Mouse (Mus musculus) G1E (cell line): ENCODE results near the gene Cdc37. TPM values are rescaled to one million over a fixed set of nuclear protein-coding genes. Genes with fewer than 3 reads are reported as not detected.
"Not testable (repeated sequence)": the region's sequence is repeated elsewhere in the genome, so short reads cannot be mapped to it uniquely, and the experiment has no call there.

Source experiments
- ATAC-seq: 2 replicates; pipeline ENCODE4 v1.8.0; 2016; ENCODE audit warnings: mild to moderate bottlenecking; ENCODE audit not compliant: insufficient number of reproducible peaks, poor library complexity, low FRiP score, severe bottlenecking; ENCODE audit errors: extremely low read depth
- DNase-seq: peaks from one replicate; pipeline ENCODE4 v3.0.0; 2012; ENCODE audit warnings: low spot score
- H3K27me3 ChIP-seq: 2 replicates; pipeline ENCODE4 v1.6.1; 2012; ENCODE audit warnings: mild to moderate bottlenecking, low read length, inconsistent platforms; ENCODE audit not compliant: insufficient read depth
- H3K36me3 ChIP-seq: replicated peaks from 2 replicates; pipeline ENCODE3; 2012; ENCODE audit warnings: mild to moderate bottlenecking, inconsistent platforms
- H3K4me1 ChIP-seq: 2 replicates; pipeline ENCODE4 v1.6.1; 2012; ENCODE audit warnings: low read depth, low read length, inconsistent platforms, mixed read lengths; ENCODE audit not compliant: insufficient read depth
- H3K4me3 ChIP-seq: 2 replicates; pipeline ENCODE4 v1.5.1; 2012; ENCODE audit warnings: low read depth, mild to moderate bottlenecking, inconsistent platforms, low read length, moderate library complexity, mixed read lengths
- H3K9me3 ChIP-seq: replicated peaks from 2 replicates; pipeline ENCODE4 v1.6.1; 2012; ENCODE audit warnings: inconsistent platforms
- CTCF ChIP-seq: IDR thresholded peaks from 2 replicates; pipeline ENCODE4 v1.5.1; 2012; ENCODE audit warnings: low read depth, low read length, inconsistent platforms, mixed read lengths
- GATA1 ChIP-seq: IDR thresholded peaks from 2 replicates; pipeline ENCODE4 v1.6.1; 2012; ENCODE audit warnings: borderline replicate concordance, low read length, inconsistent platforms, mixed read lengths
- GATA2 ChIP-seq: IDR thresholded peaks from 2 replicates; pipeline ENCODE4 v1.6.1; 2012; ENCODE audit warnings: low read depth, low read length, inconsistent platforms, borderline replicate concordance
- POLR2AphosphoS5 ChIP-seq: IDR thresholded peaks from 2 replicates; pipeline ENCODE4 v1.6.1; 2012; ENCODE audit warnings: low read depth, low read length, inconsistent platforms; ENCODE audit not compliant: insufficient replicate concordance
- TAL1 ChIP-seq: conservative IDR thresholded peaks from 2 replicates; pipeline ENCODE4 v1.6.1; 2012; ENCODE audit warnings: low read depth, low read length, inconsistent platforms, mixed read lengths
- polyA plus RNA-seq: library from polyadenylated mRNA; stranded (reverse); fragments of >175 nt; gene quantifications from 2 replicates; pipeline ENCODE4 v1.2.3, GENCODE M21; 2012
- total RNA-seq, 2 experiments: library from RNA; stranded (forward) in 1 of 2; stranded (reverse) in 1 of 2; fragments of 200-1000 nt in 1 of 2; fragments of >200 nt in 1 of 2; fragmentation: Nextera tagmentation in 1 of 2; gene quantifications; 2 replicates each; pipeline ENCODE4 v1.2.3; 2014 to 2017

The Cdc37 gene
- 80.4 and 86.7 TPM in 2 replicates for total RNA-seq (2014; fragmentation: Nextera tagmentation)
- 124 and 193 TPM in 2 replicates for total RNA-seq (2017)
- 213 and 280 TPM in 2 replicates for polyA plus RNA-seq

- ATAC-seq (peak; percentile 80), DNase-seq (peak; percentile 94)
- no peaks in the 10 kb centered on the region for H3K9me3 ChIP-seq
- peaks cover 40% of the 10 kb centered on the region for H3K36me3 ChIP-seq
- peaks cover 8% of the 10 kb centered on the region for H3K27me3 ChIP-seq
- peak within 1 kb of the TSS; percentile 87 for H3K4me3 ChIP-seq
- TF ChIP-seq TAL1 (no peak), GATA1 (no peak), POLR2AphosphoS5 (no peak), CTCF (no peak), GATA2 (no peak)
- peaks cover 65% of the 10 kb centered on the region for H3K4me1 ChIP-seq
These were observed at the start of gene Cdc37 for GRCm38 (mm10) chr9:21149654-21150419. TSS of gene Cdc37 (minus strand) at chr9:21149982.

- ATAC-seq, result no peak
- Histone ChIP-seq H3K4me1 (peaks cover 17% of the 10 kb centered on the region), H3K4me3 (no peak overlapping the region), H3K27me3 (peaks cover 21% of the 10 kb centered on the region), H3K36me3 (no peaks in the 10 kb centered on the region), H3K9me3 (no peaks in the 10 kb centered on the region)
- TF ChIP-seq CTCF (no peak), TAL1 (no peak), GATA2 (no peak), POLR2AphosphoS5 (no peak)
- DNase-seq, result no peak
These were observed 49.2 kb upstream of the Cdc37 start for GRCm38 (mm10) chr9:21198960-21199359.

- peaks cover 16% of the 10 kb centered on the region for H3K27me3 ChIP-seq
- no peak overlapping the region for H3K4me3 ChIP-seq
- H3K4me1 ChIP-seq, result peaks cover 17% of the 10 kb centered on the region
- no peak for DNase-seq
- H3K9me3 ChIP-seq, result no peaks in the 10 kb centered on the region
- no peak for TF ChIP-seq POLR2AphosphoS5
- no peak for TF ChIP-seq TAL1
- TF ChIP-seq GATA1, result no peak
- no peak for TF ChIP-seq GATA2
- TF ChIP-seq CTCF, result no peak
- ATAC-seq, result no peak
- no peaks in the 10 kb centered on the region for H3K36me3 ChIP-seq
These were observed 48.2 kb upstream of the Cdc37 start for GRCm38 (mm10) chr9:21197981-21198380.

- no peak for DNase-seq
- Histone ChIP-seq H3K27me3 (peaks cover 19% of the 10 kb centered on the region), H3K9me3 (no peaks in the 10 kb centered on the region), H3K4me3 (no peak overlapping the region), H3K36me3 (no peaks in the 10 kb centered on the region), H3K4me1 (peaks cover 17% of the 10 kb centered on the region)
- no peak for ATAC-seq
- TF ChIP-seq POLR2AphosphoS5, result no peak
- no peak for TF ChIP-seq TAL1
- TF ChIP-seq GATA2, result no peak
These were observed 47.0 kb upstream of the Cdc37 start for GRCm38 (mm10) chr9:21196521-21197433.

- peaks cover 22% of the 10 kb centered on the region for H3K27me3 ChIP-seq
- not testable (repeated sequence) for H3K4me3 ChIP-seq, ATAC-seq, H3K9me3 ChIP-seq, H3K36me3 ChIP-seq, DNase-seq
- peaks cover 17% of the 10 kb centered on the region for H3K4me1 ChIP-seq
These were observed 46.1 kb upstream of the Cdc37 start for GRCm38 (mm10) chr9:21195736-21196505.

- TF ChIP-seq CTCF (no peak), TAL1 (no peak), POLR2AphosphoS5 (no peak), GATA1 (no peak), GATA2 (no peak)
- DNase-seq (peak; percentile 66), ATAC-seq (peak; percentile 26; the same call in 1 of the 2 replicates)
- Histone ChIP-seq H3K36me3 (no peaks in the 10 kb centered on the region), H3K27me3 (peaks cover 22% of the 10 kb centered on the region), H3K4me3 (no peak overlapping the region), H3K9me3 (no peaks in the 10 kb centered on the region), H3K4me1 (peaks cover 17% of the 10 kb centered on the region)
These were observed 45.2 kb upstream of the Cdc37 start for GRCm38 (mm10) chr9:21194787-21195493.
